Mouse (Mus musculus) G1E (cell line): ENCODE measurements around the gene Grk4. TPM values are rescaled to one million over a fixed set of nuclear protein-coding genes. Genes with fewer than 3 reads are reported as not detected.

Experiments
- ATAC-seq: 2 replicates; pipeline ENCODE4 v1.8.0; 2016; ENCODE audit warnings: mild to moderate bottlenecking; ENCODE audit not compliant: insufficient number of reproducible peaks, poor library complexity, low FRiP score, severe bottlenecking; ENCODE audit errors: extremely low read depth
- DNase-seq: peaks from one replicate; pipeline ENCODE4 v3.0.0; 2012; ENCODE audit warnings: low spot score
- H3K27me3 ChIP-seq: 2 replicates; pipeline ENCODE4 v1.6.1; 2012; ENCODE audit warnings: mild to moderate bottlenecking, low read length, inconsistent platforms; ENCODE audit not compliant: insufficient read depth
- H3K36me3 ChIP-seq: replicated peaks from 2 replicates; pipeline ENCODE3; 2012; ENCODE audit warnings: mild to moderate bottlenecking, inconsistent platforms
- H3K4me1 ChIP-seq: 2 replicates; pipeline ENCODE4 v1.6.1; 2012; ENCODE audit warnings: low read depth, low read length, inconsistent platforms, mixed read lengths; ENCODE audit not compliant: insufficient read depth
- H3K4me3 ChIP-seq: 2 replicates; pipeline ENCODE4 v1.5.1; 2012; ENCODE audit warnings: low read depth, mild to moderate bottlenecking, inconsistent platforms, low read length, moderate library complexity, mixed read lengths
- H3K9me3 ChIP-seq: replicated peaks from 2 replicates; pipeline ENCODE4 v1.6.1; 2012; ENCODE audit warnings: inconsistent platforms
- CTCF ChIP-seq: IDR thresholded peaks from 2 replicates; pipeline ENCODE4 v1.5.1; 2012; ENCODE audit warnings: low read depth, low read length, inconsistent platforms, mixed read lengths
- GATA1 ChIP-seq: IDR thresholded peaks from 2 replicates; pipeline ENCODE4 v1.6.1; 2012; ENCODE audit warnings: borderline replicate concordance, low read length, inconsistent platforms, mixed read lengths
- GATA2 ChIP-seq: IDR thresholded peaks from 2 replicates; pipeline ENCODE4 v1.6.1; 2012; ENCODE audit warnings: low read depth, low read length, inconsistent platforms, borderline replicate concordance
- POLR2AphosphoS5 ChIP-seq: IDR thresholded peaks from 2 replicates; pipeline ENCODE4 v1.6.1; 2012; ENCODE audit warnings: low read depth, low read length, inconsistent platforms; ENCODE audit not compliant: insufficient replicate concordance
- TAL1 ChIP-seq: conservative IDR thresholded peaks from 2 replicates; pipeline ENCODE4 v1.6.1; 2012; ENCODE audit warnings: low read depth, low read length, inconsistent platforms, mixed read lengths
- polyA plus RNA-seq: library from polyadenylated mRNA; stranded (reverse); fragments of >175 nt; gene quantifications from 2 replicates; pipeline ENCODE4 v1.2.3, GENCODE M21; 2012
- total RNA-seq, 2 experiments: library from RNA; stranded (forward) in 1 of 2; stranded (reverse) in 1 of 2; fragments of 200-1000 nt in 1 of 2; fragments of >200 nt in 1 of 2; fragmentation: Nextera tagmentation in 1 of 2; gene quantifications; 2 replicates each; pipeline ENCODE4 v1.2.3; 2014 to 2017

Gene Grk4
- total and polyA plus RNA-seq, 3 experiments: 0.16 to 1.2 (median 0.17) TPM

DNA sequence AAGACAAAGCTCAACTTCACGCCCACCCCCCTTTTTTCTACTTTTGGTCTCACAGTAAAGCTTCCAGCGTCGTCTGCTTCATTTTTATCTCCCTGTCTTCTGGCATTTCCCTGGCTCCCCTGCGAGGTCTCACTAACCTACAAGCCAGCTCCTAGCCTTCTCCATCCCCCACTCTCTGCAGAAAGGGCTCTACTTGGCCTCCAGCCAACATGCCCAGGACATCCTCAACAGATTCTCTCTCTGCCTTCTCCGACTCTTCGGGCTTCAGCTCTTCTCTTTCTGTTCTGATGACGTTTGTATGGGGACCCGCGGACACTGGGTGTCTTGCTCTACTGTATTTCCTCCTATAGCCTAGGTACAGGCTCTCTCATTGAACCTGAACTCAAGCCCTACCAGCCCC, 5.3 kb upstream of the Grk4 start:
- H3K4me3 ChIP-seq: no peak overlapping the region
- ATAC-seq: no peak
- no peaks in the 10 kb centered on the region for H3K9me3 ChIP-seq
- peaks cover 27% of the 10 kb centered on the region for H3K4me1 ChIP-seq
- H3K27me3 ChIP-seq: no peaks in the 10 kb centered on the region
- DNase-seq: no peak
- peaks cover 79% of the 10 kb centered on the region for H3K36me3 ChIP-seq
- TF ChIP-seq GATA2 (no peak), GATA1 (no peak), TAL1 (no peak), POLR2AphosphoS5 (no peak), CTCF (no peak)

DNA sequence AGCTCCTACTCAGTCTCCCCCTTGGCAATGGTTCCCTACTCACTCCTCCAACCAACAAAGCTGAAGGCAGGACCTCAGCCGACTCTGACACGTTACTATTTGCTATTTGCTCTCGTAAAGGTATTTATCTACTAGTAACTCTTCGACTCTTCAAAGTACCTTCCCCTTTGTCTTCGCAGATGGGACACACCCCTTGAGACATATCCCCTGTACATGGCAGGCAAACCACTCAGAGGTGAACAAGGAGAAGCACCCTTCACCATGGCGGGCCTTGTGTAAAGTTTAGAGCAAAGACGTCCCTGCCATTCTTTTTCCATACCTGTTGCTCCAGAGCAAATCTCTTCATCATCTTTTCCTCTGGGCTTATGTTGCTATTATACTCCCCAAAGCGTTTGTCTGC, 2.6 kb upstream of the Grk4 start:
- Histone ChIP-seq H3K27me3 (no peaks in the 10 kb centered on the region), H3K4me3 (no peak overlapping the region), H3K36me3 (peaks cover 53% of the 10 kb centered on the region), H3K4me1 (peaks cover 30% of the 10 kb centered on the region), H3K9me3 (no peaks in the 10 kb centered on the region)
- TF ChIP-seq POLR2AphosphoS5 (no peak), GATA1 (no peak), GATA2 (no peak), CTCF (no peak), TAL1 (no peak)
- DNase-seq (no peak), ATAC-seq (no peak)

DNA sequence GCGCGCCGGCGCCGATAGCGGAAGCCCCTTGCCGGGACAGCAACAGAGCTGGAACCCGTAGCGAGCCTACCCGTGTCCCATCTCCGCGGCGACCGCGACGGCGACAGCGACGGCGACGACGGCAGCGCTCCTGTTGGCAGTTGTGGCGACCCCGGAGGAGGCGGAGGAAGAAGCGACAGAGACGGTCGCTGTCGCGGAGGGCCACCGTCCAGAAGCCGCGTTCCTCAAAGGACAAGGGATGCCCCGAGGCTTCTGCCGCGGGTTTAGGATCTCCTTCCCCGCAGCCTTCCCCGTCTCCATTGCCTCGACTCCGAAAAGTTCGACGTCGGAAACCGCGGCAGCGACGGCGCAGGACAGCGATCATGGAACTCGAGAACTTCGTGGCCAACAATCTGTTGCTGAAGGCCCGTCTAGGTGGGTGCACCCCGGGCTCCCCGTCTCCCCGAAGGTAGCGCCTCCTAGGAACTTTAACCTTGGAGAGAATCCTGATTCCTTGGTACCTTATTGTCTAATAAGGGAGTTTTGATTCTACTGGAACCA, 482 bp downstream of the Grk4 start:
- H3K36me3 ChIP-seq: peaks cover 26% of the 10 kb centered on the region
- no peaks in the 10 kb centered on the region for H3K27me3 ChIP-seq
- TF ChIP-seq TAL1 (no peak), GATA1 (no peak), CTCF (no peak; the same call in 1 of the 2 replicates), GATA2 (no peak), POLR2AphosphoS5 (no peak)
- H3K4me1 ChIP-seq: peaks cover 27% of the 10 kb centered on the region
- no peak for DNase-seq
- H3K9me3 ChIP-seq: no peaks in the 10 kb centered on the region
- peak overlapping the region; percentile 81 for H3K4me3 ChIP-seq
- ATAC-seq: no peak

DNA sequence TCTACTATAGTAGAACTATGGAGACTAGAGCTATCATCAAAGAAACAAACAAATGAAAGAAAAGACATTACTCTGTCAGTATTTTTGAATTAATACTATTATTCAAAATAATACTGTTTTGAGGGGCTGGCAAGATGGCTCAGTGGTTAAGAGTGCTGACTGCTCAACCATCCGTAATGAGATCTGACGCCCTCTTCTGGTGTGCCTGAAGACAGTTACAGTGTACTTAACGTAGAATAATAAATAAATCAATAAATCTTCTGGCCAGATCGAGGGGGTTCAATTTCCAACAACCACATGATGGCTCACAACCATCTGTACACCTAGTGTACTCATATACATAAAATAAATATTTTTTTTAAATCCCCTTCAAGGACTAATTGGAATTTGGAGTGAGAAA, 1.7 kb downstream of the Grk4 start:
- no peak for DNase-seq
- Histone ChIP-seq H3K9me3 (no peaks in the 10 kb centered on the region), H3K4me3 (no peak overlapping the region), H3K27me3 (no peaks in the 10 kb centered on the region), H3K36me3 (peaks cover 15% of the 10 kb centered on the region), H3K4me1 (peaks cover 27% of the 10 kb centered on the region)
- no peak for TF ChIP-seq POLR2AphosphoS5
- TF ChIP-seq GATA1: no peak
- TF ChIP-seq GATA2: no peak
- TF ChIP-seq CTCF: no peak
- TF ChIP-seq TAL1: no peak
- no peak for ATAC-seq

GRCm38 (mm10) chr5:34663231-34663630, 3.1 kb downstream of the Grk4 start:
- Histone ChIP-seq H3K4me1 (peaks cover 17% of the 10 kb centered on the region), H3K4me3 (no peak overlapping the region), H3K9me3 (no peaks in the 10 kb centered on the region), H3K27me3 (no peaks in the 10 kb centered on the region), H3K36me3 (peaks cover 5% of the 10 kb centered on the region)
- TF ChIP-seq POLR2AphosphoS5: no peak
- no peak for TF ChIP-seq TAL1
- no peak for TF ChIP-seq GATA1
- TF ChIP-seq CTCF: no peak
- TF ChIP-seq GATA2: no peak
- DNase-seq (no peak), ATAC-seq (no peak)

DNA sequence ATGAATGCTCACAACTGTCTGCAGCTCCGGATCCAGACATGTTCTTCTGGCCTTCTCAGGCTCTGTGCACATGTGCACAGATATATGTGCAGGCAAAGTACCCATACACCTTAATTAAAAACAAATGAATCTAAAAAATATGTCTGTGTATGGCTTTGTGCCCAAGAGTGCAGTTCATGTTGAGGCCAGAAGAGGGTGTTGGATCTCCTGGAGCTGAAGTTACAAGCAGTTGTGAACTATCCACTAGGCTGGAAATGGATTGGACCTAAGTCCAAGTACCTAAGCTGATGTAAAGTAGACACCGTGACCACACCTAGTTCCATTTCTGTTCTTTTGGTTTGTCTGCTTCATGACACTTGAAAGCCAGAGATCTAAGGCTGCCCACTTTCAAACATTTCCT, 9.3 kb downstream of the Grk4 start:
- TF ChIP-seq POLR2AphosphoS5: no peak
- peak; percentile 49; the same call in 1 of the 2 replicates for TF ChIP-seq CTCF
- H3K27me3 ChIP-seq: no peaks in the 10 kb centered on the region
- no peak for ATAC-seq
- H3K9me3 ChIP-seq: no peaks in the 10 kb centered on the region
- no peak overlapping the region for H3K4me3 ChIP-seq
- no peak for DNase-seq
- no peaks in the 10 kb centered on the region for H3K4me1 ChIP-seq
- peaks cover 7% of the 10 kb centered on the region for H3K36me3 ChIP-seq

- no peaks in the 10 kb centered on the region for H3K9me3 ChIP-seq
- H3K27me3 ChIP-seq: no peaks in the 10 kb centered on the region
- TF ChIP-seq CTCF: no peak
- H3K4me3 ChIP-seq: no peak overlapping the region
- peaks cover 3% of the 10 kb centered on the region for H3K36me3 ChIP-seq
- H3K4me1 ChIP-seq: no peaks in the 10 kb centered on the region
- DNase-seq: no peak
- no peak for ATAC-seq
Measured at GRCm38 (mm10) chr5:34670280-34670679, 10.1 kb downstream of the Grk4 start.
